In genomic region chr1:180407171-180407671, GRCm38 (mm10) we compare ENCODE assay signal across 8 mouse cellular contexts.
DNase-seq lines count a peak whose midpoint lies in the region; ATAC-seq and TF ChIP-seq lines count a peak whose summit lies in the region.

No protein-coding gene starts in this region.

- peak; percentile 69 for TF ChIP-seq CTCF in bone marrow, adult 2 months (IDR thresholded peaks at IDR 0.05; ENCODE audit: control insufficient read depth, insufficient read depth, low read length)
- peak; percentile 86 for TF ChIP-seq CTCF in liver, embryonic 14.5 days (IDR thresholded peaks at IDR 0.05; ENCODE audit: low read depth)

- H3K9me3 ChIP-seq in liver, embryonic 14.5 days (ENCODE audit: control insufficient read depth, low read length): no peaks in the 10 kb centered on the region
- no peaks in the 10 kb centered on the region for H3K9me3 ChIP-seq in neural tube, embryonic 11.5 days (ENCODE audit: control insufficient read depth, low read length)

- H3K27ac ChIP-seq in bone marrow, adult 2 months (ENCODE audit: control insufficient read depth, insufficient read depth, low read depth, low read length, poor library complexity): no peak overlapping the region
- H3K27ac ChIP-seq in liver, embryonic 14.5 days: no peak overlapping the region
- H3K27ac ChIP-seq in neural tube, embryonic 11.5 days (ENCODE audit: low read depth, low read length): no peak overlapping the region

- intact Hi-C loops in gastrocnemius, postnatal 14 days (cut with DNase I; ENCODE audit: low total_unique reads): loop anchor here (2.0 kb wide), 1 partner anchor 138 kb away; no protein-coding TSS in a partner anchor

- peak overlapping the region; percentile 39 for H3K4me2 ChIP-seq in liver, embryonic 14.5 days (ENCODE audit: low read depth)
- peak overlapping the region; percentile 40 for H3K4me2 ChIP-seq in neural tube, embryonic 11.5 days (ENCODE audit: low read depth)

- no peaks in the 10 kb centered on the region for H3K27me3 ChIP-seq in liver, embryonic 14.5 days (ENCODE audit: control insufficient read depth, insufficient read depth, low read length)
- H3K27me3 ChIP-seq in neural tube, embryonic 11.5 days (ENCODE audit: control insufficient read depth, insufficient read depth, low read length): no peaks in the 10 kb centered on the region

- no peak overlapping the region for H3K9ac ChIP-seq in liver, embryonic 14.5 days (replicated peaks)
- peak overlapping the region; percentile 37 for H3K9ac ChIP-seq in neural tube, embryonic 11.5 days (ENCODE audit: low read length)

- peak; percentile 52 for DNase-seq in gastrocnemius, postnatal 14 days
- no peak for DNase-seq in gastrocnemius, adult 18-20 months (ENCODE audit: low spot score)
- DNase-seq in hindlimb bud, embryonic 11.5 days (ENCODE audit: extremely low spot score, low read depth, low spot score): peak; percentile 67
- DNase-seq in liver, embryonic 14.5 days (ENCODE audit: low read depth in 3 of 3, low spot score in 3 of 3): no peak
- DNase-seq in neural tube, embryonic 11.5 days (ENCODE audit: low spot score): peak; percentile 83
- DNase-seq in thymus, postnatal 0 days (ENCODE audit: low spot score): peak; percentile 84

- WGBS in bone marrow, adult 2 months: 17% methylated on average over 16 of the region's 16 CpGs
- WGBS in liver, embryonic 14.5 days (ENCODE audit: insufficient replicate concordance): 21% methylated on average over 16 of the region's 16 CpGs
- 9% methylated on average over 16 of the region's 16 CpGs for WGBS in neural tube, embryonic 11.5 days

- H3K4me1 ChIP-seq in bone marrow, adult 2 months (ENCODE audit: control insufficient read depth, insufficient read depth, low read length): peaks cover 13% of the 10 kb centered on the region
- H3K4me1 ChIP-seq in liver, embryonic 14.5 days (replicated peaks; ENCODE audit: control insufficient read depth in 2 of 2, insufficient read depth in 2 of 2, low read length in 1 of 2): peaks cover 0 to 25% of the 10 kb centered on the region in 2 experiments; a peak in 2 of 4 replicates
- peaks cover 4% of the 10 kb centered on the region; the same call in 1 of the 2 replicates for H3K4me1 ChIP-seq in neural tube, embryonic 11.5 days (ENCODE audit: control insufficient read depth, insufficient read depth, low read length)

- no peaks in the 10 kb centered on the region for H3K36me3 ChIP-seq in liver, embryonic 14.5 days (replicated peaks; ENCODE audit: control insufficient read depth, insufficient read depth, low read depth)
- H3K36me3 ChIP-seq in neural tube, embryonic 11.5 days (ENCODE audit: control insufficient read depth, insufficient read depth, low read length): no peaks in the 10 kb centered on the region

- no peak for TF ChIP-seq EP300 in liver, embryonic 14.5 days (IDR thresholded peaks at IDR 0.05; ENCODE audit: low read depth)

- no peak for TF ChIP-seq POLR2A in bone marrow, adult 2 months (IDR thresholded peaks at IDR 0.05; ENCODE audit: borderline replicate concordance, control insufficient read depth, low read depth, low read length)

- no peak overlapping the region for H3K4me3 ChIP-seq in bone marrow, adult 2 months (replicated peaks; ENCODE audit: control insufficient read depth, low read depth, low read length)
- H3K4me3 ChIP-seq in liver, embryonic 14.5 days (ENCODE audit: insufficient read depth in 1 of 2, low read depth in 2 of 2, low read length in 2 of 2): peak overlapping the region; percentile 18 to 21; a peak in 1 of 4 replicates
- no peak overlapping the region for H3K4me3 ChIP-seq in neural tube, embryonic 11.5 days (ENCODE audit: low read depth, low read length)

- ATAC-seq in erythroblast, adult 5-6 weeks (replicated peaks; ENCODE audit: low FRiP score, poor library complexity, severe bottlenecking): 0 out of 2 replicates have a peak, but pooled peaks have one; percentile 57
- no peak for ATAC-seq in liver, embryonic 14.5 days (ENCODE audit: insufficient read depth)
- ATAC-seq in neural tube, embryonic 11.5 days (ENCODE audit: insufficient read depth, low FRiP score, low TSS enrichment): peak; percentile 53; the same call in 1 of the 2 replicates

Comparison
In these comparisons a context has a peak if more than half of its experiments do, and no peak if none do; other contexts are left out.
1. DNase-seq: peak in gastrocnemius, postnatal 14 days (single experiment), hindlimb bud, embryonic 11.5 days (single experiment), neural tube, embryonic 11.5 days (single experiment) and thymus, postnatal 0 days (single experiment); none in gastrocnemius, adult 18-20 months (single experiment) and liver, embryonic 14.5 days (0 of 3).
2. H3K4me3 ChIP-seq: peak in liver, embryonic 14.5 days (2 of 2); none in bone marrow, adult 2 months (single experiment) and neural tube, embryonic 11.5 days (single experiment).